Mouse (Mus musculus): ENCODE measurements around the gene Tmem208. TPM values are rescaled to one million over a fixed set of nuclear protein-coding genes. Genes with fewer than 3 reads are reported as not detected.
"Not testable (repeated sequence)": the region's sequence is repeated elsewhere in the genome, so short reads cannot be mapped to it uniquely, and the experiment has no call there.

Gene Tmem208
- total RNA-seq (2021), result 10 to 100 TPM; 18.5 to 20.1 TPM
- long read RNA-seq, experiment 1, transcript Tmem208-201 (6 exons, 785 nt), result major isoform, 24 of 32 reads
- long read RNA-seq, experiment 1, partial matches to known transcripts, result 4 of 32 reads
- long read RNA-seq, experiment 1, other reads (novel, unspliced or antisense), result 1 of 32 reads
- long read RNA-seq, experiment 2, transcript Tmem208-201 (6 exons, 785 nt), result major isoform, 31 of 38 reads
- long read RNA-seq, experiment 2, partial matches to known transcripts, result 1 of 38 reads
- long read RNA-seq, experiment 2, other reads (novel, unspliced or antisense), result 2 of 38 reads

DNA sequence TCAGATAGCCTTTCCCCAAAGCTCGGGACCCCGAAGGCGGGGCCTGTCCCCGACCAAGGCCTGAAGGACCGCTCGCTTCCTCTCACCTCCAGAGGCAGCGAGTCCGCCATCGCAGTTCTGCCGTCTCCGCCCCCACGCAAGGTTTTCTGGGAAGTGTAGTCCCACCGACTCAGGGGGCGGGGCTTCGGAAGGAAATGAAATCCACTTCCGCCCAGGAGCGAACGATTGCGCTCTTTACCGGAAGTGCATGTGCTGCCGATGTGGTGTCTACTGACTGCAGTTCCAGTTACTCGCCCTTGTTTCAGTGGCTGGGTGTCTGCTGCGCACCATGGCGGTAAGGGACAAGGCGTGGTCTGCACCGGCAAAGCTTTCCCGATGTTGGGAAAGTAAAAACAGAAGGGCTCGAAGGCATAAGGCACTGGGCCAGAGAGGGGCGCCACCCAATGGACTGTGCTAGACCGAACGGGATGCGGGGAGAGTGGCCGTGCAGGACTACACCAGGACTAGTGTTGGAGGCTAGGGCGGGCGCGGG lies at the start of gene Tmem208, which contains the start of gene Lrrc29:
Gene Tmem208, plus strand, starts transcription at position 214 of the 532 bp plus-strand sequence.
Gene Lrrc29, minus strand, starts transcription at position 138 of the 532 bp plus-strand sequence.
- peak; percentile 91 to 95 for DNase-seq
- intact Hi-C loops (cut with DNase I), result no loop called here

GRCm38 (mm10) chr8:105278911-105279334 lies 47.2 kb upstream of the Tmem208 start:
- peak; percentile 74 to 77 for DNase-seq
- intact Hi-C loops (cut with DNase I), result no loop called here

- intact Hi-C loops (cut with DNase I), result no loop called here
- DNase-seq, result no peak
These were observed 45.6 kb upstream of the Tmem208 start for GRCm38 (mm10) chr8:105280567-105280966.

DNA sequence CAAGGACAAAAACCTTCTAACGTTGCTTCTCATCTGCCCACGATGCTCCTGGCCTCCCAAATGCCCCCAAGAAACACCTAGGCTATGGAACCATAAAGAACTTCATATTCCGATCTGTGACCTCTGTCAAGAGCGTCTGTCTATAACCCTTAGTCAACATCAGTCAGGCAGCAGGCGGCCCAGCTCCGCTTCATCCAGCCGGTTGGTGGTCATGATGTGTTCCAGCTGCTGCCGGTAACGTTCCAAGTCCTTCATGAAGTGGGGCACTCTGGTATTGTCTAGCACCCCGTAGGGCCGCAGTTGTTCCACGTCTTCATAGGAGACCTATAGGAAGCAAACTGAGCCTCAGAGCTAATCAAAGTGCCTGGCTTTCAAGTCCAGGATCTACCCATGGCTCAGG lies 44.3 kb upstream of the Tmem208 start:
- intact Hi-C loops (cut with DNase I), result no loop called here
- DNase-seq, result no peak

GRCm38 (mm10) chr8:105282239-105282638 lies 43.9 kb upstream of the Tmem208 start:
- intact Hi-C loops (cut with DNase I), result no loop called here
- DNase-seq, result no peak

- intact Hi-C loops (cut with DNase I), result no loop called here
- peak in 1 of 2 experiments; percentile 53 for DNase-seq
These were observed 43.1 kb upstream of the Tmem208 start for GRCm38 (mm10) chr8:105283074-105283473.

GRCm38 (mm10) chr8:105285514-105285913 lies 40.6 kb upstream of the Tmem208 start:
- no peak for DNase-seq
- intact Hi-C loops (cut with DNase I), result loop anchor here (5.0 kb wide), 1 partner anchor 33 kb away; no protein-coding TSS in a partner anchor

- no peak for DNase-seq
- intact Hi-C loops (cut with DNase I), result loop anchor here (5.0 kb wide), 1 partner anchor 35 kb away; no protein-coding TSS in a partner anchor
These were observed 39.2 kb upstream of the Tmem208 start for GRCm38 (mm10) chr8:105286907-105287306.

DNA sequence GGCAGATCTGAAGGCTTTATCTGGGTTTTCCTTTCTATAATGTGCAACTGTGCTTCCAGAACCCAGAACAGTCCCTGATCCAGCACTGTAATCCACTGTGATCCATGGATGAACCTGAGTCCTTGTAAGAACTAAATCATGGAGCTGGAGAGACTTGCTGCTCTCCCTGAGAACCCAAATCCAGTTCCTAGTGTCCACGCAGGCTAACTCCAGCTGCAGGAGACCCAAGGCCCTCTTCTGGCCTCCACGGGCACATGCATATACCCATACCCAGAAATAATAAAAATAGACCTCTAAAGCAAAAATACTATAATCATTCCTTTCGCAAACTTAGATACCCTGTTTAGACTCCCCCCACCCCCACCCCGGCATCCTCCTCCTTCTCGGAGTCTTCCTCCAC lies 37.9 kb upstream of the Tmem208 start:
- intact Hi-C loops (cut with DNase I), result loop anchor here (5.0 kb wide), 1 partner anchor 36 kb away; no protein-coding TSS in a partner anchor
- DNase-seq, result no peak

GRCm38 (mm10) chr8:105288958-105289732 lies 37.0 kb upstream of the Tmem208 start:
- intact Hi-C loops (cut with DNase I), result loop anchor here (5.0 kb wide), 1 partner anchor 37 kb away; no protein-coding TSS in a partner anchor

GRCm38 (mm10) chr8:105289805-105290460 lies 36.2 kb upstream of the Tmem208 start, which contains the start of gene 4931428F04Rik:
4931428F04Rik (minus strand) TSS chr8:105289864.
- DNase-seq, result no peak
- intact Hi-C loops (cut with DNase I), result loop anchor here (5.0 kb wide), 1 partner anchor 38 kb away; no protein-coding TSS in a partner anchor

More at GRCm38 (mm10) chr8:105288958-105289732, 37.0 kb upstream of the Tmem208 start:
- peak; percentile 87 to 90 for DNase-seq

DNA sequence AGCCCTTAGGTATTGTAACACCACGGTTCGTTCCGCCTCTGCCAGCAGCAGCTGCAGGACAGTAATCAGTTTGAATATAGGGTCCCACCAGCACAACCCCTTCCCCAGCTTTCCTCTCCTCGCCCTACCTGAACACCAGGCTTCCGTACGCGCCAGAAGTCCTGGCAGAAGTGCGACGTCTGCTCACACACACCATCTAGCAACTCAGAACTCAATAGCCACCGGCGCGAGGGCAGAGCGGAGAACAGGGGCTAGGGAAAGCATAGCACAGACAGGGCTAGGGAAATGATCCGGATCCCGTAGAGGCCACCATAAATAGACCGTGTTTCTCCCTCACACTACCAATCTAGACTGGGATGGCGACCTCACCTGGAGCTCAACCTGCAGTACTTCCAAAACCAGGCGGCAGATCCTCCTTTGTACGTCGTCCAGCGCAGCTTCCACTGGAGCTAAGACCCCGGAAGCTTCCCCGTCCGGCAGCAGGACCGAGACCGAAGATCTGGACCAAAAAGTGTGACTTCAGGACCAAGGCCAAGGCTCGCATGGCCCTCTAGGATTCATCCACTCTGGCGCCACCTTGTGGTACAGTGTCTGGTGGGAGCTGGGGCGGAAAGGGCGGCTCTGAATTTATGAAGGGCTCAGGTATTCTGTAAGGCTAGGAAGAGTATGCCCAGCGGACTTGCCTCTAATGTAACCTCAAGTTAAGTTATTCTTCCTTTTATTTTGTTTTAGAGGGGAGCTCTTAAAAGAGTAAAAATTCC lies 35.4 kb upstream of the Tmem208 start:
- DNase-seq, result peak; percentile 79 to 89
- intact Hi-C loops (cut with DNase I), result no loop called here

- DNase-seq; intact Hi-C loops (cut with DNase I): not testable (repeated sequence)
These were observed 34.8 kb upstream of the Tmem208 start for GRCm38 (mm10) chr8:105291364-105291763.

GRCm38 (mm10) chr8:105291802-105292201 lies 34.4 kb upstream of the Tmem208 start:
- intact Hi-C loops (cut with DNase I); DNase-seq: not testable (repeated sequence)

GRCm38 (mm10) chr8:105292471-105292870 lies 33.7 kb upstream of the Tmem208 start:
- no peak for DNase-seq
- intact Hi-C loops (cut with DNase I), result no loop called here

DNA sequence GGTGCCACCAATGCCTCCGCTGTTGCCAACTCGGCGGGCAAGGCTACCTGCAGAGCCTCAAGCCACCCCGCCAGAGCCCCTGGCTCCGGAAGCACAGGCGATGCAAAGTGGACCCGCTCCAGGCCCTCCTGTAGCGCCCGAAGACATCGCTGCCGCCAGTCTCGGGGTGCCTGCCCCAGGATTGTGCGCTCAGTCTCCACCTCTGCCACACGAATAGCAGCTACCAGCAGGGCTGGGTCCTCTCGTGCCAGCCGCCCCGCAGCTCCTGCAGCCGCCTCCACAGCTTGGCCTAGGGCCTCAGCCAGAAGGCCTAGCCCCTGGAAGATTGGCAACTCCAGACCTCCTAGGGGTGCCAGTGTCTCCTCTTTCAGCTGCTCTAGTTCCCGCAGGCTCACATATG lies 32.7 kb upstream of the Tmem208 start:
- DNase-seq, result no peak
- intact Hi-C loops (cut with DNase I), result no loop called here

DNA sequence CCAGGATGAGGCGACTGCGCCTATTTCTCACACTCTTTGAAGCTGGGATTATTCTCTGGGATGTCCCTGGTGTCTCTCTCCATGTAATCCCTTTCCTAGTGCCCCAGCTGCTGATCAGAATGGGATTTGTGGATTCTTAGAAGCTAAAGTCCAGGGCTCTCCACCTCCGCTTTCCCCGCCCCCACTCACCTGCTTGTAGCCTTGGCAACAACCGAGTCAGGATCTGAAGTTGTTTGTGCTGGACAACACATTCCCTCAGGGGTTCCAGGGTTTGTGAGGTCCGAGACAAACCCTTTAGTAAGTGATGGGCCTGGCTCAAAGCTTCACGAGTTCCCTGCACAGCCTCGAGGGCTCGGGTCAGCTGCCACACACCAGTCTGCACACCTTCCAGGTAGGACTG lies 31.4 kb upstream of the Tmem208 start:
- intact Hi-C loops (cut with DNase I), result no loop called here
- DNase-seq, result no peak

- no peak for DNase-seq
- intact Hi-C loops (cut with DNase I), result no loop called here
These were observed 30.9 kb upstream of the Tmem208 start for GRCm38 (mm10) chr8:105295256-105295655.

DNA sequence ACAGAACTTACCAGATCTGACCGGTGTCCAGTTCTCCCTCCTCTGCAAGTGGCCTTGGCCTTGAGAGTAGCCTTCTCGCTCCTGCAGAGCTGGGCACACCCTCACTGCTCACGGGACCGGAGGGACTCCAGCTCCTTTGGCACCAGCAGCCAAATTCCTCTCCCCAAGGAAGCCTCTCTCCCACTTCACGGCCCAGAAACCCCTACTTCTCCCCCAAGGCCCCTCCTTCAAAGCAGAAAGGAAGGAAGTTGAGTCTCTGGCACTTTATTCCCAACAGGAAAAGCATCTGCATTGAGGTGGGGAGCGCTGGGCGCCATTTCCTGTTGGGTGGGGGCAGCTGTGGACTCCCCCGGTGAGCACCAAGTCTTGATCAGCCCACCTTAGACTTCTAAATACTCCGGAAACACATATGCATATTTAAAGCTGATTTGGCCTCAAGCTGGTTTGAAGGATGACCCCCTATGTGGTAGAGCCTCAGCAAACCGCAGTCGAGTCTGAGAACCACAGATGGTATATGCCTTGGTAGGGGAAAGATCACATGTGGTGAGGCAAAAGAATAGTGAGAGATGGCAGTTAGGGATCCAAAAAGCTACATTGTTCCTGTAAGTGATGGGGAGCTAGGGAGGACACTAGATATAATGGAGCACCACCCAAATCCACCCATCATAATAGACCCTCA lies 30.1 kb upstream of the Tmem208 start, which contains the start of gene Exoc3l:
Gene Exoc3l, minus strand, starts transcription at position 207 of the 679 bp plus-strand sequence.
- intact Hi-C loops (cut with DNase I), result no loop called here
- no peak for DNase-seq

Data from gastrocnemius, postnatal 36 days (tissue).